Mouse (Mus musculus) small intestine, adult 2 months (tissue): ENCODE data around the gene Esrrg.

ENCODE experiments used
- CTCF ChIP-seq: fragments of 200-500 bp; IDR thresholded peaks from 2 replicates; pipeline ENCODE4 v1.5.1; 2012; ENCODE audit warnings: low read depth, mild to moderate bottlenecking, control low read depth, inconsistent platforms, low read length, moderate library complexity, mixed read lengths; ENCODE audit not compliant: insufficient replicate concordance, insufficient read length; ENCODE audit errors: extremely low read depth
- POLR2A ChIP-seq: fragments of 200-500 bp; IDR thresholded peaks from 2 replicates; pipeline ENCODE4 v1.6.1; 2012; ENCODE audit warnings: low read depth, mild to moderate bottlenecking, control low read depth, inconsistent platforms, low read length, moderate library complexity

GRCm38 (mm10) chr1:187602942-187603341, 5.6 kb upstream of the Esrrg start:
- TF ChIP-seq CTCF: no peak
- TF ChIP-seq POLR2A: no peak
